Mouse (Mus musculus): ENCODE measurements around the gene Pbdc1. TPM values are rescaled to one million over a fixed set of nuclear protein-coding genes. Genes with fewer than 3 reads are reported as not detected.
A peak's percentile ranks its signal among the peaks of the same experiment; 100 is the strongest.
"Not testable (repeated sequence)": the region's sequence is repeated elsewhere in the genome, so short reads cannot be mapped to it uniquely, and the experiment has no call there.

Pbdc1 gene
- polyA plus RNA-seq, 1 experiment from 2014 or later: 64.3 TPM

DNA sequence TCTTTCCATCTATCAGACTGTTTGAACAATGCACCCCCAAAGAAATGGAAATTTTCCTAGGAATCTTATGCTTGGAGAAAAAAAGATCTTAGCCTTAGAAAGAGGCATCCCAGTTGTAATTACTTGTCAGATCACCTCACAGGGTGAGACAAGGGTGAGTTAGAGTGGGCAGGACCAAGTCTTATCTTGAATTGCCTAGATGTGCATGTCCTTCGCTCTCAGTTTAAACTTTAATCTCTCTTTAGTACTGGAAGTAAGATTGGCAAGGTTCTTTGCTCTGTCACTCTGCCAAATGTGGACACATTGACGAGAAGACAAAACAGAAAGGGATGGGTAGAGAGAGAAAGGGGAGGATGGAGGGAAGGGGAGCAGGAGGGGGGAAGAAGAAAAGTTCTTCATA lies 35.4 kb downstream of the Pbdc1 start:
- Histone ChIP-seq H3K27me3 (ENCODE audit: control insufficient read depth, insufficient read depth, low read length) (peaks cover 7% of the 10 kb centered on the region; the same call in 1 of the 2 replicates), H3K4me1 (ENCODE audit: control insufficient read depth, insufficient read depth, low read length) (no peaks in the 10 kb centered on the region), H3K9me3 (ENCODE audit: control insufficient read depth, low read length) (no peaks in the 10 kb centered on the region), H3K9ac (ENCODE audit: low read length) (no peak overlapping the region), H3K27ac (ENCODE audit: low read depth, low read length) (no peak overlapping the region), H3K4me3 (ENCODE audit: low read depth, low read length) (no peak overlapping the region), H3K36me3 (ENCODE audit: control insufficient read depth, insufficient read depth, low read length) (no peaks in the 10 kb centered on the region), H3K4me2 (ENCODE audit: low read depth) (no peak overlapping the region)
- ATAC-seq (ENCODE audit: insufficient read depth, low FRiP score, low TSS enrichment) (no peak), DNase-seq (ENCODE audit: low spot score) (no peak)
- 96% methylated on average over 2 of the region's 2 CpGs for WGBS

DNA sequence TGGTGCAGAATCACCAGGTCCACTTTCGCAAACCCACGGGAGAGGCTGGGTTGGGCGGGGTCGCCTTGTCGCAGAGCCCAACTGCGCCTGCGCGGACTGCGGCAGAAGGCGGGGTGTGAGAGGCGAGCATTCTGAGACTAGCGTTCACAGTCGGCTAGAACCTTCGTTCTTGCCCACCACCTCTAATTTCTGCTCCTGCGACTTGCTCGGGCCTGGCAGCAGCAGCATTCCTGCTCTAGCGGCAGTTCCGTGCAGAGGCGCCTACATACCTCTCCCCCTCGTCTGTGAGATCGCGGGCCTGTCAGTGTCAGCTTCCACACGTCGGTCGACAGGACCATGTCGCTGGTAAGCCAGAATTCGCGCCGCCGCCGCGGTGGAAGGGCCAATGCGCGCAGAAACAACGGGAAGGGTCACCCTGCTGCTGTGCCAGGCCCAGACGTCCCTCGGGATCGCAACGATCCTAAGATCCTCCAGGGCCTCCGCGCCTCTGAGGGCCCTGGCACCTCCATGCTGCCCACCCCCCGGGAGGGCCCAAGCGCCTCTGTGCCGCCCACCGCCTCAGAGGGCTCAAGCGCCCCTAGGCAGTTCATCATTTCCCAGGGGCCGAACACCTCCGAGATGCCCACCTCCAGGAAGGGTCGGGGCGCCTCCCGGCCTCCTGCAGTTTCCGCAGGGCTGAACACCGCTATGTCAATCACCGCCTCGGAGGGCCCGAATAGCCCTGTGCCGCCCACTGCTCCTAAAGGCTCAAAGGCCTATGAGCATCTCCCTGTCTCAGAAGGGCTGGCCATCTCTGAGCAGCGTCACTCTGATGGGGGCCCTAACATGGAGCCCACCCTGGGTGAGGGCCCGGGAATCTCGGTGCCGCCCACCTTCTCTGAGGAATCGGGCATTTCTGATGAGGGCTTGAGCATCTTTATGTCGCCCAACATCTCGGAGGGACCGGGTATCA lies 41.0 kb downstream of the Pbdc1 start, which contains the start of gene Magee1:
TSS of gene Magee1 (plus strand) at position 104 of the 952 bp plus-strand sequence.
- peak; percentile 69 for ATAC-seq (ENCODE audit: insufficient read depth, low FRiP score, low TSS enrichment)
- DNase-seq (ENCODE audit: low spot score): peak; percentile 77
- Histone ChIP-seq H3K4me3 (ENCODE audit: low read depth, low read length) (peak within 1 kb of the TSS; percentile 54), H3K36me3 (ENCODE audit: control insufficient read depth, insufficient read depth, low read length) (no peaks in the 10 kb centered on the region), H3K4me1 (ENCODE audit: control insufficient read depth, insufficient read depth, low read length) (no peaks in the 10 kb centered on the region), H3K9me3 (ENCODE audit: control insufficient read depth, low read length) (no peaks in the 10 kb centered on the region), H3K27me3 (ENCODE audit: control insufficient read depth, insufficient read depth, low read length) (peaks cover 31% of the 10 kb centered on the region), H3K9ac (ENCODE audit: low read length) (peak within 1 kb of the TSS; percentile 57), H3K27ac (ENCODE audit: low read depth, low read length) (no peak within 1 kb of the TSS), H3K4me2 (ENCODE audit: low read depth) (peak within 1 kb of the TSS; percentile 86)
- 13% methylated on average over 58 of the region's 65 CpGs for WGBS

DNA sequence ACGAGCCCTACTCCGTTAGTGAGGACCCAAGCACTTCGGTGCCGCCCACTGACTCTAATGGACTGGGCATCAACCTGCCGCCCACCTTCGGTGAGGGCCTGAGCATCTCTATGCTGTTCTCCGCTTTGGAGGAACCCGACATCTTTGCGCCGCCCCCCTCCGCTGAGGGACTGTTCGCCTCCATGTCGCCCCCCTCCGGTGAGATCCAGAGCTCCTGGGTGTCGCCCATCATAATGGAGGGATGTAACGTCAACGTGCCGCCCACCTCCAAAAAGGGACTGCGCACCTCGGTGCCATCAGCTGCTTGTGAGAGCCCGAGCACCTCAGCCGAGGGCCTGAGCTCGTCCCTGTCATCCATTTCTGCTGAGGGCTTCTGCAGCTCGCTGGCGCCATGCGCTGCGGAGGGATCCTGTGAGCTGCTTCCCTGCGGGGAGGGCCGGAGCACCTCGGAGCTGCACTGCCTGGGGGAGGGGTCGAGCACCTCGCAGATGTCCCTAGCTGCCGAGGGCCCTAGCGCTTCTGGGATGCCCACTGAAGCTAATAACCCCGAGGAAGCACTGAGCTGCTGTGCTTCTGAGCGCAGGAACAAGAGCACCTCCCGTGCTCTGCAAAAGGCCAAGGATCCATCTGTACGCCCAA lies 41.8 kb downstream of the Pbdc1 start:
- DNase-seq (ENCODE audit: low spot score) (peak; percentile 78), ATAC-seq (ENCODE audit: insufficient read depth, low FRiP score, low TSS enrichment) (peak; percentile 73)
- H3K36me3 ChIP-seq (ENCODE audit: control insufficient read depth, insufficient read depth, low read length): no peaks in the 10 kb centered on the region
- no peaks in the 10 kb centered on the region for H3K9me3 ChIP-seq (ENCODE audit: control insufficient read depth, low read length)
- H3K9ac ChIP-seq (ENCODE audit: low read length): peak overlapping the region; percentile 57
- peak overlapping the region; percentile 86 for H3K4me2 ChIP-seq (ENCODE audit: low read depth)
- no peak overlapping the region for H3K27ac ChIP-seq (ENCODE audit: low read depth, low read length)
- 18% methylated on average over 37 of the region's 38 CpGs for WGBS
- H3K4me1 ChIP-seq (ENCODE audit: control insufficient read depth, insufficient read depth, low read length): no peaks in the 10 kb centered on the region
- peak overlapping the region; percentile 54 for H3K4me3 ChIP-seq (ENCODE audit: low read depth, low read length)
- peaks cover 31% of the 10 kb centered on the region for H3K27me3 ChIP-seq (ENCODE audit: control insufficient read depth, insufficient read depth, low read length)

DNA sequence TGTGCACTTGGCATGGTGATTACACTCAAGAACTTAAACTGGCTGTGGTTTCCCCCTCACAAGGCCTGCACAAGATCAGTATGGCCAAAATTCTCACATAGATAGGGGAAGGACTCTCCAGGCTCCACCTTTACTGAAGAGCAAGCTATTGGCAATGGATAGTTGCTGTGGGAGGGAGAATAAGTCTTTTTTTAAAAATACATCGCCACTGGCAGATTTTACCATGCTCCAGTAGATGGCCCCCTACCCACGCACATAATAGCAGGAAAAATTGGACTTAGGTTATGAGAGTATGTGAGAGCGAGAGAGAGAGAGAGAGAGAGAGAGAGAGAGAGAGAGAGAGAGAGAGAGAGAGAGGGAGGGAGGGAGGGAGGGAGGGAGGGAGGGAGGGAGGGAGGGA lies 45.3 kb downstream of the Pbdc1 start:
- no peaks in the 10 kb centered on the region for H3K36me3 ChIP-seq (ENCODE audit: control insufficient read depth, insufficient read depth, low read length)
- ATAC-seq (ENCODE audit: insufficient read depth, low FRiP score, low TSS enrichment) (no peak), DNase-seq (ENCODE audit: low spot score) (peak; percentile 43)
- no peaks in the 10 kb centered on the region for H3K9me3 ChIP-seq (ENCODE audit: control insufficient read depth, low read length)
- WGBS: 38% methylated on average over 2 of the region's 3 CpGs
- no peak overlapping the region for H3K9ac ChIP-seq (ENCODE audit: low read length)
- no peak overlapping the region for H3K4me3 ChIP-seq (ENCODE audit: low read depth, low read length)
- H3K27ac ChIP-seq (ENCODE audit: low read depth, low read length): no peak overlapping the region
- H3K4me1 ChIP-seq (ENCODE audit: control insufficient read depth, insufficient read depth, low read length): no peaks in the 10 kb centered on the region
- H3K27me3 ChIP-seq (ENCODE audit: control insufficient read depth, insufficient read depth, low read length): peaks cover 25% of the 10 kb centered on the region
- no peak overlapping the region for H3K4me2 ChIP-seq (ENCODE audit: low read depth)

DNA sequence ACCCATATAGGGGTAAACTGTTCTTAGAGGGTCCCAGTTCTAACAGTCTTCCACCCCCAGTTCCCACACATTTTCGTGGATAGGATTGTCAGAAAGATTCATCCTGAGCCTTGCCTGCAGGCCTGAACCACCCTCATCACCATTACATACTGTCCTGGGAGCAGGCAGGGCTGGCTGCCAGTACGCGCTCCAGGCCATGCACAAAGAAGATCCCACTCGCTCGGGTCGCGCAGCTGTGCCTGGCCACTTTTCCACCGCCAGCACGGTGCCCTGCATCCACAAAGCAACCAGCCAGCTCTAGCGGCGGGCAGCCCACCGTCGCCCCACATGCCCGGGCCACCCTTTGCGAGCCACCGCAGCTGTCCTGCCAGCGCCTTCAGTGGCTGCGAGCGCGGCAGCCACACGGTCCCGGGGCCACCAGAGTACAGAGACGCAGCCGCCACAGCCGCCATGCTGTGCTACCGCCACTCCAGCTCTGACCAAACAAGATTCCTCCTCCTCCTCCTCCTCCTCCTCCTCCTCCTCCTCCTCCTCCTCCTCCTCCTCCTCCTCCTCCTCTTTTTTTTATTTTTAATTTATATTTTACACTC lies 72.4 kb downstream of the Pbdc1 start:
- no peak overlapping the region for H3K4me2 ChIP-seq (ENCODE audit: low read depth)
- peak overlapping the region; percentile 35; the same call in 1 of the 2 replicates for H3K9ac ChIP-seq (ENCODE audit: low read length)

DNA sequence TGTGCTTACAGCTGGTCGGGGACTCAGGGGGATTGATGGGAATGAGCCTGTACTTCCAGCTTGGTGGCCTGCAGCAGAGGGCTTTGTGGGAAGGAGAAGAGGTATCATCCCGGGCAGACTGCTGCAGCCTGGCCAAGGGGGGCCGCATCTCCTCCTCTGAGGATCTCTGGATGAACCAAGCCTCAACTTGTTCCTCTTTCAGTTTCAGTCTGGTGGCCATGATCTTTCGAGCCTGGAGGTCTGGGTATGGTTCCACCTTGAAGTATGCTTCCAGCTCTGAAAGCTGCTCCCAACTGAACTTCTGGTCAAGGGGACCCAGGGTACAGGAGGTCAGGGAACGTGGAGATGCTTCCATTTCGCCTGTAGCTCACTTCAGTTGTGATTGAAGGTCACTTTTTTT lies 85.5 kb downstream of the Pbdc1 start:
- not testable (repeated sequence) for ATAC-seq (ENCODE audit: insufficient read depth, low FRiP score, low TSS enrichment); H3K4me3 ChIP-seq (ENCODE audit: low read depth, low read length); H3K36me3 ChIP-seq (ENCODE audit: control insufficient read depth, insufficient read depth, low read length); H3K4me2 ChIP-seq (ENCODE audit: low read depth); DNase-seq (ENCODE audit: low spot score); H3K27me3 ChIP-seq (ENCODE audit: control insufficient read depth, insufficient read depth, low read length); H3K27ac ChIP-seq (ENCODE audit: low read depth, low read length); H3K9ac ChIP-seq (ENCODE audit: low read length); H3K4me1 ChIP-seq (ENCODE audit: control insufficient read depth, insufficient read depth, low read length); H3K9me3 ChIP-seq (ENCODE audit: control insufficient read depth, low read length)
- 85% methylated on average over 6 of the region's 6 CpGs for WGBS

More for the DNA sequence above, 72.4 kb downstream of the Pbdc1 start:
- ATAC-seq (ENCODE audit: insufficient read depth, low FRiP score, low TSS enrichment): no peak
- no peak overlapping the region for H3K27ac ChIP-seq (ENCODE audit: low read depth, low read length)
- peaks cover 6% of the 10 kb centered on the region; the same call in 1 of the 2 replicates for H3K27me3 ChIP-seq (ENCODE audit: control insufficient read depth, insufficient read depth, low read length)
- no peaks in the 10 kb centered on the region for H3K36me3 ChIP-seq (ENCODE audit: control insufficient read depth, insufficient read depth, low read length)
- H3K9me3 ChIP-seq (ENCODE audit: control insufficient read depth, low read length): no peaks in the 10 kb centered on the region
- WGBS: 53% methylated on average over 19 of the region's 26 CpGs
- peak; percentile 12 for DNase-seq (ENCODE audit: low spot score)
- no peak overlapping the region for H3K4me3 ChIP-seq (ENCODE audit: low read depth, low read length)
- no peaks in the 10 kb centered on the region for H3K4me1 ChIP-seq (ENCODE audit: control insufficient read depth, insufficient read depth, low read length)

Other genes starting within 250 kb of the Pbdc1 start
- gene Magee2, start 222.5 kb upstream of the Pbdc1 start, polyA plus RNA-seq (2014; fragmentation: Nextera tagmentation; extraction: Ambion mirVana): 5.0 and 6.8 TPM in 2 replicates
- 37.6 and 42.2 TPM in 2 replicates for gene Magee1, start 40.6 kb downstream of the Pbdc1 start, polyA plus RNA-seq (2014; fragmentation: Nextera tagmentation; extraction: Ambion mirVana)

Data from neural tube, embryonic 11.5 days (tissue).